Mouse (Mus musculus) granulocyte monocyte progenitor cell, adult 5-6 weeks (primary cell): ENCODE data around the gene Klra2. TPM values are rescaled to one million over a fixed set of nuclear protein-coding genes. Genes with fewer than 3 reads are reported as not detected.
A peak's percentile ranks its signal among the peaks of the same experiment; 100 is the strongest.

Source experiments
- ATAC-seq: replicated peaks from 2 replicates; pipeline ENCODE4 v1.8.0; 2016; ENCODE audit warnings: mild to moderate bottlenecking, moderate TSS enrichment, inconsistent platforms; ENCODE audit not compliant: poor library complexity, severe bottlenecking
- total RNA-seq, 2 experiments: library from RNA; stranded (forward) in 1 of 2; stranded (reverse) in 1 of 2; fragments of 200-712, 200-1000 nt in 1 of 2; fragments of >200 nt in 1 of 2; fragmentation: Nextera tagmentation in 1 of 2; gene quantifications; 2 replicates each; pipeline ENCODE4 v1.2.3; 2014 to 2017

The Klra2 gene
- total RNA-seq (2014; fragmentation: Nextera tagmentation) (not detected in 2 replicates), total RNA-seq (2017) (0.15 and 0.47 TPM in 2 replicates)

GRCm38 (mm10) chr6:131247206-131247605 is at the start of gene Klra2:
Klra2 (minus strand) TSS chr6:131247362.
- peak; percentile 94 for ATAC-seq

DNA sequence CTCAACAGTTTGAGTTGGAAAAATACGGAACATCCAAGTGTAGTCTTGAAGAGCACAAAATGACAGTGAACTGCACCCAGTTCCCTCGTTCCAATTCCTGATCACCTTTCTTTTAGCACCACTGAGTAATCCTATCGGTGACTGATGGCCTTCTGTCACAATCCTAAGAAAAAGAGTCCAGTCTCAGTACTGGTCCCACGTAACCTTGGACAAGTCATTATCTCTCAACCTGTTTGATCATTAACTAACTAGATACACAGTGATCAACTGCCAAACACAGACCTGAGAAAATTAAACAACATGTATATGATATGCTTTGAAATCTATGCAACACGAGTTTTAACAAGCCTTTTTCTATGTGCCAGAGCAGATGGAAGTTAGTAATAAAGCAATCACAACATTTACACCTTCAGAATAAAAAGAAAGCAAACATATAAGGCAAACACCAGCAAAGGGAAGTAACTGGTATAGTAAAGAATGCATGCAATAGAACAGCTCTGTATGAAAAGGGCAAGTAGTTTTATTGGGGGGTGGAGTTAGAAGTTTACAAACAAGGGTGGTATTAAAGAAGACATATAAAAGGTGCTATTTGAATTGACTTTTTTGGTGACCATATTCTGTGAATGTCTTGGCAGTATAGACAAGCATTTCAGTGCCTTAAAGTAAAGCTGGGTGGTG is 47.4 kb upstream of the Klra2 start:
- ATAC-seq = no peak

- no peak for ATAC-seq
These were observed 46.8 kb upstream of the Klra2 start for GRCm38 (mm10) chr6:131293916-131294315.

GRCm38 (mm10) chr6:131292991-131293788 is 46.0 kb upstream of the Klra2 start, which contains the start of gene Magohb:
Magohb (minus strand) TSS chr6:131293244.
- ATAC-seq = peak; percentile 89

GRCm38 (mm10) chr6:131292276-131292990 is 45.3 kb upstream of the Klra2 start:
- ATAC-seq = peak; percentile 8; the same call in 1 of the 2 replicates

DNA sequence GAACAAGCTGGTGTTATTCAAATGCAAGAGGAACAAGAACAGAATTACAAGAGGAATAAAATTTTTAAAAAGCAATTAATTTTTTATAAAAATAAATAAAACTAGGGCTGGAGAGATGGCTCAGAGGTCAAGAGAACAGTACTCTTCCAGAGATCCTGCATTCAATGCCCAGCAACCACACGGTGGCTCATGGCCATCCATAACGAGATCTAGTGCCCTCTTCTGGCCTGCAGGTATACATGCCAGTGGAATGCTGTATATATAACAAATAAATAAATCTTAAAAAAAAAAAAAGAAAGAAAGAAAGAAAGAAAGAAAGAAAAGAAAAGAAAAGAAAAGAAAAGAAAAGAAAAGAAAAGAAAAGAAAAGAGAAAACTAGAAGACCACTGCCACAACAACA is 43.3 kb upstream of the Klra2 start:
- ATAC-seq = peak; percentile 61

DNA sequence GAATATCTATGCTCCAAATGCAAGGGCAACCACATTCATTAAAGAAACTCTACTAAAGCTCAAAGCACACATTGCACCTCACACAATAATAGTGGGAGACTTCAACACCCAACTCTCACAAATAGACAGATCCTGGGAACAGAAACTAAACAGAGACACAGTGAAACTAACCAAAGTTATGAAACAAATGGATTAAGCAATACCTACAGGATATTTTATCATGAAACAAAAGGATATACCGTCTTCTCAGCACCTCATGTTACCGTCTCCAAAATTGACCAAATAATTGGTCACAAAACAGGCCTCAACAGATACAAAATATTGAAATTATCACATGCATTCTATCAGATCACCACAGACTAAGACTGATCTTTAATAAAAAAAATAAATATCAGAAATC is 31.0 kb upstream of the Klra2 start:
- peak; percentile 69 for ATAC-seq

DNA sequence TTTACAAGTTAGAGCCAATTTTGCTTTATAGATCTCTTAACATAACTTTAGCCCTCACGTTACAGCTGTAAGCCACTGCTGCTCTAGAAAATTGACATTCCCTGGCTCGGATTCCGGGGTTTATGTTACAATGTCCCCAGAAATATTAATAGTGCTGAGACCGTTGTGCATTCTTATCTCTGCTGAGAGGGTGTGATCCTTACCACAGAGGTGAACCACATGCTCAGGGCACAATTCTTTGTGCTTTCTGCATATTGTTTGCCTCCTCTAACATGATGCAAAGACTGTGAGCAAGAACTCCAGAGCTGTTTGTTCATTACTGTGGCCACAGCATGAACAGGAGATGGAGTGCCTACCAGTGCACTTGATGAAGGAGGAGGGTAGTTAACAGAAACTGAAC is 29.5 kb upstream of the Klra2 start:
- ATAC-seq = peak; percentile 24; the same call in 1 of the 2 replicates

DNA sequence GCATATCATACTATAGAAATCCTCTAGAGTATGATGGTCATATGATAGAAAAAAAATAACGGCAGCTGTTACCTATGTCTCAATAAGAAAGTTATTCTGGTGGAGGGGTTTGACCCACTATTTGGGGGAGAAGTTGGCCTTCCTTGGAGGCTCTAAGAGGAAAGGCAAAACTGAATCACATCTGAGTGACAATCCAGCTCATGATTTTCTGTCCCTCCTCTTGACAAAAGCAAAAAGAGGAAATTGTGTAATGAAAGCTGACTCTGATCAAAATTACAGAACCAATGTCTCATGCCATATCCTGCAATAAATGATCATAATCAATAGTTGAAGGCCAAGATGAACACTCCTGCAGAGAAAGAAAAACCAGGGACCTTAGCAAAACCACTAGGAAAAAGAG is 25.1 kb upstream of the Klra2 start:
- ATAC-seq = peak; percentile 40

- ATAC-seq = peak; percentile 17; the same call in 1 of the 2 replicates
These were observed 23.1 kb upstream of the Klra2 start for GRCm38 (mm10) chr6:131270312-131270711.

GRCm38 (mm10) chr6:131269599-131269998 is 22.4 kb upstream of the Klra2 start:
- peak; percentile 97 for ATAC-seq

GRCm38 (mm10) chr6:131264175-131264574 is 17.0 kb upstream of the Klra2 start:
- ATAC-seq = peak; percentile 55

DNA sequence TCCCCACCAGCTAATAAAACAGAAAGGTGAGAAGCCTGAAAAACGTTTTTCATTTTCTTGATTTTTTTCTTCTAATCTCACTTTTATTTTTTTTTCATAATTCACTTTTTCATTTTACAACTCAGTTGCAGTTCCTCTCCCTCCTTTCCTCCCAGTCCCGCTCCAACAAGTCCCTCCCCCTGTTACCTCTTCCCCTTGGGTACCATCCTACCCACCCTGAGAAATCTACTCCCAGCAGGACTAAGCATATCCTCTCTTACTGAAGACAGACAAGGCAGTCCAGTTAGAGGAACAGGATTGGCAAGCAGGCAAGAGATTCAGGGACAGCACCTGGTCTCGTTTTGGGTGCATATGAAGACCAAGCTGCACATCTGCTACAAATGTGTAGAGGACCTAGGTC is 15.6 kb upstream of the Klra2 start:
- peak; percentile 66 for ATAC-seq

GRCm38 (mm10) chr6:131262009-131262408 is 14.8 kb upstream of the Klra2 start:
- ATAC-seq = no peak

DNA sequence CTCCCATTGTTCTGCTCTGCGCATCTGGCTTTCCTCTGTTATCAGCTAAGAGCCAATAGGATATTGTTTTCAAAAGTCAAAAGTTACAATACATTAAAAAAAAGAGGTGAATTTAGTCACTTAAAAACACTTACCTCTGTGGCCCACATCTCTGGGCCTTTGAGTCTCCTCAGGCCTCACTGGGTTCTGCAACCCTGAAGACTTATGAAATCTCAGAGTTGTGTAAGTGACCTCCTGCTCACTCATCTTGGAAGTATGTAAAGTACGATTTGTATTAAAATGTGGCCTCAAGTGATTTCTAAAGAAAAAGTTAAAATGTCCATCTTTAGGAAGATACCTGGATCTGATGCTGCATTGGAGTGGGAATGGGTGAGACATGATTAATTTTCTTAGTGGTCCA is 2.1 kb downstream of the Klra2 start:
- peak; percentile 80 for ATAC-seq

Other genes starting within 250 kb of the Klra2 start
- gene Magohb, start 45.9 kb upstream of the Klra2 start, total RNA-seq (2014; fragmentation: Nextera tagmentation) = 41.2 and 78.1 TPM in 2 replicates
- gene Magohb, start 45.9 kb upstream of the Klra2 start, total RNA-seq (2017) = 38.8 and 64.4 TPM in 2 replicates
- 0.81 TPM in 1 of 2 replicates, not detected in the other for gene Styk1, start 106.2 kb upstream of the Klra2 start, total RNA-seq (2014; fragmentation: Nextera tagmentation)
- 0.04 TPM in 1 of 2 replicates, not detected in the other for gene Styk1, start 106.2 kb upstream of the Klra2 start, total RNA-seq (2017)
- gene Ybx3, start 141.1 kb upstream of the Klra2 start, total RNA-seq (2014; fragmentation: Nextera tagmentation) = 324 and 391 TPM in 2 replicates
- gene Ybx3, start 141.1 kb upstream of the Klra2 start, total RNA-seq (2017) = 563 and 635 TPM in 2 replicates
- gene 5430401F13Rik, start 239.0 kb upstream of the Klra2 start, total RNA-seq (2014; fragmentation: Nextera tagmentation) = not detected in 2 replicates
- gene 5430401F13Rik, start 239.0 kb upstream of the Klra2 start, total RNA-seq (2017) = not detected in 2 replicates
- not detected in 2 replicates for gene Gm6619, start 239.0 kb upstream of the Klra2 start, total RNA-seq (2014; fragmentation: Nextera tagmentation)
- not detected in 2 replicates for gene Gm6619, start 239.0 kb upstream of the Klra2 start, total RNA-seq (2017)